Mouse (Mus musculus): ENCODE data around the gene Gas7.

DNA sequence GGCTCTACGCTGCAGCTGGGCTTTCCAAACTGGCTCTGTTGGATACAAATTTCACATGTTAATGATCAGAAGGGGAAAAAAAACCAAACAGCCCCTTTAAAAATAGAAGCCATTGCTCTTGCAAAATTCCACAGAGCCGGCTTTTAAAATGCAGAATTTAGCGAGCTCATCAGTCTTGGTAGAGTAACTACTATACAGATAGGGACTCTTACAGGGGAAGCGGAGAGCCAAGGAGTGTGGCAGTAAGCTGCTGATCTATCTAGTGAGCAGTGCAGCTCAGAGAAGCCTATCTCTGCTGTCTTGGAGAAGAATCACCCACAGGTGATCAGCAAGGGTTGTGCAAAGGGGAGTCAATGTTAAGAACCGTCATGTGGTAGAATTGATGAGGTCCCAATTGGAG lies 21.5 kb upstream of the Gas7 start:
- TF ChIP-seq CTCF (conservative IDR thresholded peaks at IDR 0.05; ENCODE audit: insufficient read depth, insufficient read length, low read depth, low read length): no peak
- TF ChIP-seq POLR2A (IDR thresholded peaks at IDR 0.05; ENCODE audit: low read depth, low read length): no peak
